Mouse (Mus musculus) thymus, postnatal 25 days (tissue): ENCODE data around the gene Mfng.

Experiments used
- DNase-seq: peaks from one replicate; pipeline ENCODE4 v3.0.0; 2022

The Mfng gene

GRCm38 (mm10) chr15:78711935-78712334, 61.3 kb downstream of the Mfng start:
- no peak for DNase-seq

- DNase-seq: no peak
Observed at GRCm38 (mm10) chr15:78710634-78711033, 62.6 kb downstream of the Mfng start.

- DNase-seq: no peak
Observed at GRCm38 (mm10) chr15:78709767-78710166, 63.5 kb downstream of the Mfng start.

- DNase-seq: no peak
Observed at GRCm38 (mm10) chr15:78706630-78707029, 66.6 kb downstream of the Mfng start.
